Mouse (Mus musculus) lung, postnatal 4 days (tissue): ENCODE data around the gene Ap3m1.
A peak's percentile ranks its signal among the peaks of the same experiment; 100 is the strongest.

ENCODE experiments used
- DNase-seq, 2 experiments: peaks; one replicate each; pipeline ENCODE4 v3.0.0; 2021

The Ap3m1 gene

GRCm38 (mm10) chr14:21069594-21069993, 17.3 kb upstream of the Ap3m1 start:
- no peak for DNase-seq

GRCm38 (mm10) chr14:21065490-21066162, 13.3 kb upstream of the Ap3m1 start:
- DNase-seq, result peak; percentile 36 to 48

- DNase-seq, result no peak
Observed at GRCm38 (mm10) chr14:21064321-21064720, 12.0 kb upstream of the Ap3m1 start.

- peak in 1 of 2 experiments; percentile 6 for DNase-seq
Observed at GRCm38 (mm10) chr14:21062766-21063513, 10.6 kb upstream of the Ap3m1 start.

GRCm38 (mm10) chr14:21058972-21059371, 6.7 kb upstream of the Ap3m1 start:
- peak in 1 of 2 experiments; percentile 2 for DNase-seq

GRCm38 (mm10) chr14:21053586-21053985, 1.3 kb upstream of the Ap3m1 start:
- no peak for DNase-seq

GRCm38 (mm10) chr14:21053151-21053550, 843 bp upstream of the Ap3m1 start:
- peak in 1 of 2 experiments; percentile 3 for DNase-seq

- peak; percentile 78 to 88 for DNase-seq
Observed at GRCm38 (mm10) chr14:21052781-21053130, 448 bp upstream of the Ap3m1 start.

GRCm38 (mm10) chr14:21051380-21052111, 762 bp downstream of the Ap3m1 start:
- no peak for DNase-seq

- peak in 1 of 2 experiments; percentile 54 for DNase-seq
Observed at GRCm38 (mm10) chr14:21050734-21051133, 1.6 kb downstream of the Ap3m1 start.

- DNase-seq, result peak; percentile 48 to 71
Observed at GRCm38 (mm10) chr14:21048879-21049278, 3.4 kb downstream of the Ap3m1 start.

GRCm38 (mm10) chr14:21047840-21048239, 4.5 kb downstream of the Ap3m1 start:
- peak in 1 of 2 experiments; percentile 10 for DNase-seq

GRCm38 (mm10) chr14:21039623-21040022, 12.7 kb downstream of the Ap3m1 start:
- no peak for DNase-seq

GRCm38 (mm10) chr14:21039077-21039476, 13.2 kb downstream of the Ap3m1 start:
- no peak for DNase-seq

- no peak for DNase-seq
Observed at GRCm38 (mm10) chr14:21034791-21035190, 17.5 kb downstream of the Ap3m1 start.

GRCm38 (mm10) chr14:21034271-21034670, 18.0 kb downstream of the Ap3m1 start:
- no peak for DNase-seq

GRCm38 (mm10) chr14:21031783-21032511, 20.4 kb downstream of the Ap3m1 start:
- peak; percentile 77 to 82 for DNase-seq

- no peak for DNase-seq
Observed at GRCm38 (mm10) chr14:21029025-21029659, 23.2 kb downstream of the Ap3m1 start.

- DNase-seq, result no peak
Observed at GRCm38 (mm10) chr14:21027542-21027941, 24.8 kb downstream of the Ap3m1 start.

- DNase-seq, result no peak
Observed at GRCm38 (mm10) chr14:21020435-21020834, 31.9 kb downstream of the Ap3m1 start.

GRCm38 (mm10) chr14:21018977-21019376, 33.3 kb downstream of the Ap3m1 start:
- peak in 1 of 2 experiments; percentile 16 for DNase-seq

GRCm38 (mm10) chr14:21017871-21018270, 34.4 kb downstream of the Ap3m1 start:
- DNase-seq, result no peak
